Mouse (Mus musculus) spleen, adult 2 months (tissue): ENCODE data around the gene Cldn14.

Source experiments
- CTCF ChIP-seq: fragments of 200-500 bp; IDR thresholded peaks from 2 replicates; pipeline ENCODE4 v1.5.1; 2011; ENCODE audit warnings: mild to moderate bottlenecking, inconsistent platforms; ENCODE audit not compliant: insufficient read depth, insufficient read length, insufficient replicate concordance; ENCODE audit errors: extremely low read depth
- POLR2A ChIP-seq: fragments of 200-500 bp; IDR thresholded peaks from 2 replicates; pipeline ENCODE4 v1.6.1; 2011; ENCODE audit warnings: low read depth, low read length, inconsistent platforms

DNA sequence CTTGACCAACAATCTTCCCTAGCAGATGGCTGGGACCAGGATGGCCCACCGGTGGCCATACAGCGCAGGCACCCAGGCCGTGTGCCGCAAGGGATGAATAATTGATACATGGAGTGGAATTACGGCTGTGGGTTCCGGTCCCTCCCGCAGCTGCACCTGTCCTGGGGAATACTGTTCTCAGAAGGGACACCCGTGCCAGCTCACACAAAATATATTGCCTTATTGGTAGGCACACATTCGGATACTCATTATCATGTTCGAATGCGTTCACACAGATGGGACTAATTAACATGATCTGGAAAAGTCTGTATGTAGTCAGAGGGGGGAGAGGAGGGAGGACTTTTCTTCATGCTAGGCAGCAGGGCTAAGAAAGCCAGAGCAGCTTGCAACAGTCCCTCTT is 37.6 kb downstream of the Cldn14 start:
- TF ChIP-seq POLR2A (no peak), CTCF (no peak)
